Mouse (Mus musculus) small intestine, adult 2 months (tissue): ENCODE results near the gene Tbc1d30.

Experiments used
- CTCF ChIP-seq: fragments of 200-500 bp; IDR thresholded peaks from 2 replicates; pipeline ENCODE4 v1.5.1; 2012; ENCODE audit warnings: low read depth, mild to moderate bottlenecking, control low read depth, inconsistent platforms, low read length, moderate library complexity, mixed read lengths; ENCODE audit not compliant: insufficient replicate concordance, insufficient read length; ENCODE audit errors: extremely low read depth
- POLR2A ChIP-seq: fragments of 200-500 bp; IDR thresholded peaks from 2 replicates; pipeline ENCODE4 v1.6.1; 2012; ENCODE audit warnings: low read depth, mild to moderate bottlenecking, control low read depth, inconsistent platforms, low read length, moderate library complexity

- TF ChIP-seq CTCF: no peak
- no peak for TF ChIP-seq POLR2A
These were observed 101.3 kb downstream of the Tbc1d30 start for GRCm38 (mm10) chr10:121249820-121250219.
